Mouse (Mus musculus) stomach, embryonic 14.5 days (tissue): ENCODE results near the gene Vim. TPM values are rescaled to one million over a fixed set of nuclear protein-coding genes. Genes with fewer than 3 reads are reported as not detected.
A peak's percentile ranks its signal among the peaks of the same experiment; 100 is the strongest.

ENCODE experiments used
- ATAC-seq: fragments of 200-750 bp; cut with Nextera tagmentation; 2 replicates; pipeline ENCODE4 v1.8.0; 2017; ENCODE audit warnings: low read depth, moderate TSS enrichment; ENCODE audit not compliant: insufficient number of reproducible peaks, insufficient read depth, low FRiP score
- H3K27ac ChIP-seq: fragments of 300-500 bp; sonication (generic); 2 replicates; pipeline ENCODE4 v1.5.1; 2014; ENCODE audit warnings: mild to moderate bottlenecking, low read length, moderate library complexity, mixed read lengths
- H3K27me3 ChIP-seq: fragments of 300-500 bp; sonication (generic); 2 replicates; pipeline ENCODE4 v1.6.1; 2014; ENCODE audit warnings: low read length, control low read depth, mixed read lengths; ENCODE audit not compliant: control insufficient read depth, insufficient read depth
- H3K36me3 ChIP-seq: fragments of 300-500 bp; sonication (generic); 2 replicates; pipeline ENCODE4 v1.6.1; 2014; ENCODE audit warnings: mild to moderate bottlenecking, control low read depth, low read length, moderate library complexity, mixed read lengths; ENCODE audit not compliant: control insufficient read depth, insufficient read depth
- H3K4me1 ChIP-seq: fragments of 300-500 bp; sonication (generic); 2 replicates; pipeline ENCODE4 v1.6.1; 2014; ENCODE audit warnings: low read length, control low read depth, mixed read lengths; ENCODE audit not compliant: control insufficient read depth, insufficient read depth
- H3K4me2 ChIP-seq: fragments of 300-500 bp; sonication (generic); replicated peaks from 2 replicates; pipeline ENCODE4 v1.6.1; 2014; ENCODE audit warnings: low read depth, low read length, control low read depth
- H3K4me3 ChIP-seq: fragments of 300-500 bp; sonication (generic); 2 replicates; pipeline ENCODE4 v1.5.1; 2014; ENCODE audit warnings: low read depth, low read length, control low read depth
- H3K9ac ChIP-seq: fragments of 300-500 bp; sonication (generic); replicated peaks from 2 replicates; pipeline ENCODE4 v1.6.1; 2014; ENCODE audit warnings: low read depth, mild to moderate bottlenecking, control low read depth, low read length, moderate library complexity, mixed read lengths
- H3K9me3 ChIP-seq: fragments of 300-500 bp; sonication (generic); 2 replicates; pipeline ENCODE4 v1.6.1; 2016; ENCODE audit warnings: low read depth, low read length, control low read depth; ENCODE audit not compliant: control insufficient read depth
- WGBS: fragments of 180-500 bp; shearing (Covaris S2); extraction: QIAGEN DNeasy Blood & Tissue Kit; methylation state at CpG from one replicate; pipeline ENCODE4 v1.1.7; 2014; 5-methylcytosine and 5-hydroxymethylcytosine counted together
- polyA plus RNA-seq: library from polyadenylated mRNA; unstranded; fragments of >200 nt; fragmentation: Nextera tagmentation; extraction: Ambion mirVana; gene quantifications from 2 replicates; pipeline ENCODE4 v1.2.1, GENCODE M21; 2014

Vim gene
- polyA plus RNA-seq, 1 experiment from 2014 or later, result 539 TPM

DNA sequence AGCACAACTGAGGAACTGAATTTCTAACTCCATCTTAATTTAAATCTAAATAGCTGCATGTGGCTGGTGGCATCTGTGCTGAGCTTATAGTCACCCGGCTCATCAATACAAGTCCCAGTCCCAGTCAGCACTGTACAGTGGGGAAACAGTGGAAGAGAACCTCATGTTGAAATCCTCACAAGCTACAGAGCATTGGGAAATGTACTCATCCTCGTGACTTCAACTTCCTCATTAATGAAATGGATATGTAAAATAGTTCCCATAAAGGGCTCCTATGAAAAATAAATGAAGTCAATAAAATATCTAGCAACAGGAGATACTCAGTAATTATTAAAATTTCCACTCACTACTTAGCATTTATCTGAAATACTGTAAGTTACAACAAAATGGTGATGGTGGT, 35.5 kb upstream of the Vim start:
- Histone ChIP-seq H3K9ac (no peak overlapping the region), H3K27ac (no peak overlapping the region), H3K36me3 (no peaks in the 10 kb centered on the region), H3K4me2 (no peak overlapping the region), H3K9me3 (no peaks in the 10 kb centered on the region), H3K4me1 (no peaks in the 10 kb centered on the region), H3K4me3 (no peak overlapping the region), H3K27me3 (no peaks in the 10 kb centered on the region)
- 85% methylated on average over 2 of the region's 2 CpGs for WGBS
- no peak for ATAC-seq

DNA sequence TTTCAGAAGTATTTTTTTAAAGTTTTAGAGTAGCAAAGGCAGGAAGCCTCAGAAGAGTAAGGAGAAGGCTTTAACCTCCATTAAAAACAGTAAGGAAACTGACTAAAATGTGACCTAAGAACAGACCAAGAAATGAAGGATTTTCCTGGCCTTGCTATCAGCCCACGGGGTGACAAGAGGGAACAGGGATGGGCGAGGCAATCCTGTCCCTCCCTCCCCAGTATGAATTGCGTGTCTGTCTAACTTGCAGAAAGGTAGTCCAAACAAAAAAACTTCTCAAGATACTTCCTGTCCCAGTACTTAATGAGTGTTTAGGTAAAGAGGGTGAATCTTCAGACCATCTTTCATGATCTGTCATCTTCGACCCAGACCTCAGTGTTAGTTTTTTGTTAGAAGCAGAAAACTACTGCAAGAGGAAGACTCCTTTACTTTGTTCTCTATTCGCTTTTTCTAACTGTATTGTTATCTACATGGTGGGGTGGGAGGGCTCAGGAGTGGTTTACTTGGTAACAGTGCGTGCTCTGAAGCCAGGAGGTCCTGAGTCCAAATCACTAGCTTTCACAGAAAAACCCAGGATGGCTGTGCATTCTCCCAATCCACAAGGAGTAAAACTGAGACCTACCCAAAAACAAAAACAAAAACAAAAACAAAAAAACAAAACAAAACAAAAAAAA, 34.9 kb upstream of the Vim start:
- ATAC-seq, result no peak
- H3K27me3 ChIP-seq, result no peaks in the 10 kb centered on the region
- H3K4me3 ChIP-seq, result no peak overlapping the region
- no peak overlapping the region for H3K9ac ChIP-seq
- 52% methylated on average over 6 of the region's 6 CpGs for WGBS
- no peak overlapping the region for H3K27ac ChIP-seq
- no peaks in the 10 kb centered on the region for H3K4me1 ChIP-seq
- no peaks in the 10 kb centered on the region for H3K36me3 ChIP-seq
- no peaks in the 10 kb centered on the region for H3K9me3 ChIP-seq
- H3K4me2 ChIP-seq, result no peak overlapping the region

DNA sequence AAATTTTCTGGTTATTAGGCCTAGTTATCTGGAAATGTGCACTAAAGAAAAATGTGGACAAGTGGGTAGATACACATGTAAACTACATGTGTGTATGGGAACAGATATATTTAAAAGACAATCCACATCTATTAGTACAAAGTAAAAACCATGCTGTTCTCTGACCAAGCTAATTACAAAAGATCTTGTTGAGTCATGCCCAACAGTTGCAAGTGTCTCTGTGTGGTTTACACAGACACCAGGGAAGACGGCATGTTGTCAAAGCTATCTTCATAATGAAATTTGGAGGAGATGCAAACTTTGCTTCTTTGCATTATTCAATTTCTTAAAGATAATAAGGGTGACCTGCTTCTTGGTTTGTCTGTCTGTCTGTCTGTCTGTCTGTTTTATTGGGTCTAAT, 33.9 kb upstream of the Vim start:
- Histone ChIP-seq H3K27ac (no peak overlapping the region), H3K4me3 (no peak overlapping the region), H3K9ac (no peak overlapping the region), H3K36me3 (no peaks in the 10 kb centered on the region), H3K9me3 (no peaks in the 10 kb centered on the region), H3K4me1 (no peaks in the 10 kb centered on the region), H3K4me2 (no peak overlapping the region), H3K27me3 (no peaks in the 10 kb centered on the region)
- no peak for ATAC-seq
- 75% methylated on average over 1 of the region's 1 CpGs for WGBS

DNA sequence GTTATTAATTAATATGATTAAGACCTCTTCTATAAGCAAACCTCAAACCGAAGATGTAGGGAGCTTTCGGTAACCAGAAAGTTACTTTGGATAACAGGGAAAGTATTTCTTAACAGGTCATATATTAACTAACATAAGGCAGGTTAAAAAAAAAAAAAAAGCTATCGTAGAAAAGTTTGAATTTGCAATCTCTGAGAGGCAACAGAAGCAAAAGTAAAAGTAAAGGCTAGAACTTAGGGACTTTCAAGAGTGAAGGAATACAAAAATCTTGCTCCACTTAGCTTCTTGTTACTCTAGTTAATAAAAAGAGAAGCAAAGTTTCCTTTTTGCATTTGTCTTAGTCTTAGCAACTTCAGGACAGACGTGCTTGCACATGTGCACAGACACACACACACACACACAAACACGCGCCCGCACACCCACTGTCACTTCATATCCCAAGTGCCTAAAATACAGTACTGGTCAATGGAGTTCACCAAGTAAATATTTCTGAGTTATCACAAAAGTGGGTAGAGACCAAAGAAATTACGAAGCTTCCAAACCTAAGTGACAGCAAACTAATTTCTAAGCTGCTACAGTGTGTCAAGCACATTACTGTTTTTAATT, 30.1 kb upstream of the Vim start:
- Histone ChIP-seq H3K9me3 (no peaks in the 10 kb centered on the region), H3K4me3 (peak overlapping the region; percentile 44), H3K27ac (peak overlapping the region; percentile 93), H3K4me2 (peak overlapping the region; percentile 62), H3K36me3 (no peaks in the 10 kb centered on the region), H3K4me1 (no peaks in the 10 kb centered on the region), H3K9ac (peak overlapping the region; percentile 70), H3K27me3 (no peaks in the 10 kb centered on the region)
- ATAC-seq, result 0 out of 2 replicates have a peak, but pooled peaks have one; percentile 4
- 32% methylated on average over 8 of the region's 8 CpGs for WGBS

DNA sequence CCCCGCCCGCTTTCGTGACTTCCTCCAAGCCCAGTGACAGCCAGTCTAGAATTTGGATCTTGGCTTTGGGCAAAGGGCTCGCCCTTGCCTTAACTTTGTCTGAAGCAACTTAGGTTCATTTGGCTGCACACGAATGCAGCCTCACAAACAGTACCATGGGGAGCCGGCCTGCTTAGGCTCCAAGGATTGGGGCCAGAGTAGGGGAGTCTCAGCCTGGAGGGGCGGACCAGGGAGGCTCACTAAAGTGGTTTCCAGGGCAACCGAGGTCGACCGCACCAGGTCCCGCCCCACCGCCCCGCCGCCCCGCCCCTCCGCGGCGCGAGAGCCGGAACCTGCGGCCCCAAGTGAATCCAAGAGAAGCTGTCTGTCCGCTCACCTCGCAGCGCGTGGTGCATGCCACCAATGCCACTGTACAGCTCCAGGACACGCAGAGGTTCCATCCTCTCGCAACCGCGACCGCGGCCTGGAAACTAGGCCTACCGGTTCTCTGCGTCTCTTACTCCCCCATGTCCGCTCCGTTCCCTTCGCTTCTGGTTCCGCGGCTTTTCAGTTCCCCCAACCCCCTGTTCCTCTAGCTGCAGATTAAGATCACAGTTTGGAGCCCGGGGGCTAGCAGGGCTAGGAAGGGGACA, 29.4 kb upstream of the Vim start, which contains the start of gene Trdmt1:
TSS of gene Trdmt1 (minus strand) at position 476 of the 632 bp plus-strand sequence.
- peak within 1 kb of the TSS; percentile 70 for H3K9ac ChIP-seq

DNA sequence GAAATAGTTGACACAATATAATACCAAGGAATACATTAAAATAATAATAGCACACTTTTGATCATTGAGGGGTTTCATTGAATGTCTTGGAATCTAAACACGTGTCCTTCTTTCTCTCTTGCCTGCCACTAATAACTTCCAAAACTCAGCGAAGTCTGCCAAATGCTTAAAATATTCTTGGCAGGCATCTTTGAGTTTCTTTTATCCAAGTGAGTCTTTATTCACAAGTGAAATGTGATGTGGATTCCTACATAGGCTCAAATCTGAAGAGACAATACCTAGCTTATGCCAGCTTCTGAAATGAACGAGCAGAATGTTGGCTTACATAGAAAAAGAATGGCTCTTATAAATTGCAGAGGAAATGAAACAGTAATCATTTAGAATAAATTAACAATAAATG, 25.0 kb upstream of the Vim start:
- Histone ChIP-seq H3K27me3 (no peaks in the 10 kb centered on the region), H3K36me3 (no peaks in the 10 kb centered on the region), H3K27ac (no peak overlapping the region), H3K4me1 (no peaks in the 10 kb centered on the region), H3K9ac (no peak overlapping the region), H3K9me3 (no peaks in the 10 kb centered on the region), H3K4me2 (no peak overlapping the region), H3K4me3 (no peak overlapping the region)
- 70% methylated on average over 3 of the region's 3 CpGs for WGBS
- ATAC-seq, result no peak

More for the DNA sequence above, 29.4 kb upstream of the Vim start, which contains the start of gene Trdmt1:
- no peaks in the 10 kb centered on the region for H3K4me1 ChIP-seq
- H3K9me3 ChIP-seq, result no peaks in the 10 kb centered on the region
- H3K36me3 ChIP-seq, result no peaks in the 10 kb centered on the region
- peak within 1 kb of the TSS; percentile 62 for H3K4me2 ChIP-seq
- H3K4me3 ChIP-seq, result peak within 1 kb of the TSS; percentile 44
- under 1% methylated on average over 39 of the region's 39 CpGs for WGBS
- no peaks in the 10 kb centered on the region for H3K27me3 ChIP-seq
- ATAC-seq, result peak; percentile 99
- peak within 1 kb of the TSS; percentile 93 for H3K27ac ChIP-seq

DNA sequence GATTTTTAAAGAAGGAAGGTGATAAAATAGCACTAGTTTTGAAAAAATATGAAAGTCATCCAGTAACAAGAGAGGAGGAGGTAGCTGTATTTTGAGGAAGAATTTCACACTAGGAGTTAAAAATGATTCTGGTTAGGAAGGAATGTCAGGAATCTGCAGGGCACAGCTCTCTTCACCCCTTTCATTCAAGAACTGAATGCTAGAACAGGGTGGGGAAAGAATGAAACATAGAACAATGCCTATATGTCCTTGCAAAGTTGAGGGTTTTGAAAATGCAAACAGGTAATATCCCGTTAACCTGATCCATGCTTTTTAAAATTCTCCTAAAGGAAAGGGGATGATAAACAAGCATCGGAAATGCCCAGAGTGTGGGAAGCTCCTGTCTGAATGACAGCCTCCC, 19.8 kb upstream of the Vim start:
- 34% methylated on average over 2 of the region's 2 CpGs for WGBS
- Histone ChIP-seq H3K36me3 (no peaks in the 10 kb centered on the region), H3K27me3 (no peaks in the 10 kb centered on the region), H3K27ac (no peak overlapping the region), H3K4me2 (no peak overlapping the region), H3K4me1 (no peaks in the 10 kb centered on the region), H3K9me3 (no peaks in the 10 kb centered on the region), H3K4me3 (no peak overlapping the region), H3K9ac (no peak overlapping the region)
- no peak for ATAC-seq

DNA sequence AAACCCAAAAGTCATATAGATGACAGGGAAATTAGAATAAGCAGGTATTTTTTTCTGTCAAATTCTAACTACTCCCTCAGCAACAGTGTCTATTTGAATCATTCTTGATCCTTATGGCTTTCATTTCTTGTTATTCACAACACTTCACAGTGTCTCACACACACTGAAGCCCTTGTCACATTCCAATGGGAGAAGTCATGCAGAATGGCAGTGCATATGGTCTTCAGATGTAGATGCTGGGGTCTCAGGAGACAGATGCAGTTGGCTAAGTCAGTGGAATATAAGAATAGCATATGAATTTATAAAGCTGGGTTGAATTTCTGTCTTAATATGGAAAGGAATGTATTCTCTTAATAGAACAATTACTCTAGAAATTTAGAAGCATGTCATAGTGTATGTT, 17.5 kb upstream of the Vim start:
- Histone ChIP-seq H3K9me3 (no peaks in the 10 kb centered on the region), H3K4me2 (no peak overlapping the region), H3K27me3 (no peaks in the 10 kb centered on the region), H3K27ac (no peak overlapping the region), H3K36me3 (no peaks in the 10 kb centered on the region), H3K4me1 (no peaks in the 10 kb centered on the region), H3K9ac (no peak overlapping the region), H3K4me3 (no peak overlapping the region)
- no peak for ATAC-seq
